Mouse (Mus musculus): Measurements from ENCODE around the gene Evi2a.

DNA sequence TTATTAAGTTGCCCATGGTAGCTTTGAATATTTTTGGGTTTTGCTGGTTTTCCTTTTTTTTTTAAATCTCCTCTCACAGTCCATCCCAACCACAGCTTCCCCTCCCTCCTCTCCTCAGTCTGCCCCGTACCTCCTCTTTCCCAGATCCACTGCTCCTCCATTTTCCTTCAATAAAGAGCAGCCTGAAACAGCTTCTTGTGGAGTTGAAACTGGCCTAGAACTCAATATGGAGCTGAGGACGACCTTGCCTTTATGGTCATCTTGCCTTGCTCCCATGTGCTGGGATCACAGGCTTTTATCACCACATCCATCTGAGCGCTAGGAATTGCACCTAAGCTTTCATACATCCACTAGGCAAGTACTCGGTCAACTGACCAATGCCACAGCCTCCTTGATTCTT, 1.1 kb upstream of the Evi2a start:
- TF ChIP-seq CTCF (IDR thresholded peaks at IDR 0.05; ENCODE audit: extremely low read depth, insufficient read depth, insufficient read length, insufficient replicate concordance) (no peak), POLR2A (IDR thresholded peaks at IDR 0.05; ENCODE audit: low read depth, low read length) (no peak)
